Mouse (Mus musculus) liver, adult 2 months (tissue): ENCODE measurements around the gene Slc52a3.

Experiments used
- CTCF ChIP-seq: fragments of 200-500 bp; IDR thresholded peaks from 2 replicates; pipeline ENCODE4 v1.5.1; 2011; ENCODE audit warnings: low read depth, low read length, control low read depth
- POLR2A ChIP-seq: fragments of 200-500 bp; IDR thresholded peaks from 2 replicates; pipeline ENCODE4 v1.6.1; 2011; ENCODE audit warnings: low read length, control low read depth; ENCODE audit not compliant: insufficient read depth; ENCODE audit errors: extremely low read depth

DNA sequence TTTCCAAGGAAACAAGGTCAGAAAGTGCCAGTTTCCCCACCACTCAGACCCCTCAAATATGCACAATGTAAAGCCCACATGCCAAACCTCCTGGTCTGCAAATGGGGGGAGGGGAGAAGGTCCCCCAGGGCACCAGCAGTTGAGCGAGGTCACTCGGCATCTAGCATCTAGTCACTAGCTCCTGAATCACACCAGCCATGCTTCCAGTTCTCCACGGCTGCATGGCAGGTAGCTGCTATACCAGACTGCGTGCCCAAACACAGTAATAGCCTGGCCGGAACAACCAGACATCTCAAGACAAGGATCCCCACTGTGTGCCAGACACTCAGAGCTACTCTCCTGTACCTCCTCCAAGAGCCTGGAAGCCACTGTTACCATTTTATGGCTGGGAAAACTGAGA is 24.6 kb upstream of the Slc52a3 start:
- no peak for TF ChIP-seq CTCF
- no peak for TF ChIP-seq POLR2A
